Comparison of ENCODE assay signal across 14 mouse cellular contexts in the genomic region with DNA sequence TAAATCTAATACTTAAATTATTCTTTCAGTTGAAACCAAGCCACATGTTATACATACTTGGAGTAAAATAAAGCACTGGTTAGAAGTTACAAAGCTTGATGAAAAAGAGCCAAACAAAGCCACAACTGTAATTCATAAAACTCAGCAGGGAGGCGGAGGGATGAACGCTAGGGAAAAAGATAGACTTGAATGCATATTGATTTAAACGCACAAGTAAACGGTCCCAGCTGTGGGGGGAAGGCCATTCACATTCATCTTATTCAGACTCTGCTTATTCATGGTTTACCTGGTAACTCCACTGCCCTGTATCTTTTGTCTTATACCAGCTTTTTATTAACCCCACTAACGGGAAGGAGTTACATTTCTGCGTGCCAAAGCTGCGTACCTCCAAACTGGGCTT.
"Had no signal": no experiment of that assay in that cellular context is flagged by ENCODE, and none has a peak within 500 bp of the region (broad histone marks: within the 10 kb centered on the region; RNA-seq: fewer than 3 reads in every experiment).

No protein-coding gene starts in this region.

- H3K4me3 ChIP-seq: liver, embryonic 15.5 days; midbrain, embryonic 10.5 days; midbrain, embryonic 15.5 days; neural tube, embryonic 15.5 days; stomach, embryonic 15.5 days had no signal

- H3K4me2 ChIP-seq: liver, embryonic 11.5 days; liver, embryonic 15.5 days; midbrain, embryonic 15.5 days; neural tube, embryonic 15.5 days; stomach, embryonic 15.5 days had no signal

- H3K9ac ChIP-seq: liver, embryonic 15.5 days; midbrain, embryonic 15.5 days; neural tube, embryonic 15.5 days; stomach, embryonic 15.5 days had no signal

- H3K27me3 ChIP-seq: liver, embryonic 15.5 days; midbrain, embryonic 15.5 days; neural tube, embryonic 15.5 days; stomach, embryonic 15.5 days had no signal

- ATAC-seq: lung, postnatal 0 days; midbrain, embryonic 15.5 days had no signal

- H3K4me1 ChIP-seq: liver, embryonic 15.5 days; neural tube, embryonic 15.5 days; stomach, embryonic 15.5 days had no signal

- DNase-seq: kidney, adult 18-20 months; kidney, postnatal 10 days; lung, adult 2 months; lung, postnatal 36 days; right cerebral cortex, postnatal 14 days; thymus, adult 2 months; thymus, postnatal 25 days had no signal

- H3K36me3 ChIP-seq: liver, embryonic 15.5 days; midbrain, embryonic 10.5 days; midbrain, embryonic 15.5 days; neural tube, embryonic 15.5 days; stomach, embryonic 15.5 days had no signal

- H3K9me3 ChIP-seq: liver, embryonic 15.5 days; midbrain, embryonic 10.5 days; midbrain, embryonic 15.5 days; neural tube, embryonic 15.5 days; stomach, embryonic 15.5 days had no signal

- H3K27ac ChIP-seq: liver, embryonic 15.5 days; midbrain, embryonic 10.5 days; midbrain, embryonic 15.5 days; neural tube, embryonic 15.5 days; stomach, embryonic 15.5 days had no signal
